Mouse (Mus musculus): ENCODE measurements at regions not wholly inside any gene's neighbourhood (a gene's known extent, or its start where the extent isn't known, plus 50 kb on each side); places are given as distances from the start of the nearest gene placed in this dataset.

DNA sequence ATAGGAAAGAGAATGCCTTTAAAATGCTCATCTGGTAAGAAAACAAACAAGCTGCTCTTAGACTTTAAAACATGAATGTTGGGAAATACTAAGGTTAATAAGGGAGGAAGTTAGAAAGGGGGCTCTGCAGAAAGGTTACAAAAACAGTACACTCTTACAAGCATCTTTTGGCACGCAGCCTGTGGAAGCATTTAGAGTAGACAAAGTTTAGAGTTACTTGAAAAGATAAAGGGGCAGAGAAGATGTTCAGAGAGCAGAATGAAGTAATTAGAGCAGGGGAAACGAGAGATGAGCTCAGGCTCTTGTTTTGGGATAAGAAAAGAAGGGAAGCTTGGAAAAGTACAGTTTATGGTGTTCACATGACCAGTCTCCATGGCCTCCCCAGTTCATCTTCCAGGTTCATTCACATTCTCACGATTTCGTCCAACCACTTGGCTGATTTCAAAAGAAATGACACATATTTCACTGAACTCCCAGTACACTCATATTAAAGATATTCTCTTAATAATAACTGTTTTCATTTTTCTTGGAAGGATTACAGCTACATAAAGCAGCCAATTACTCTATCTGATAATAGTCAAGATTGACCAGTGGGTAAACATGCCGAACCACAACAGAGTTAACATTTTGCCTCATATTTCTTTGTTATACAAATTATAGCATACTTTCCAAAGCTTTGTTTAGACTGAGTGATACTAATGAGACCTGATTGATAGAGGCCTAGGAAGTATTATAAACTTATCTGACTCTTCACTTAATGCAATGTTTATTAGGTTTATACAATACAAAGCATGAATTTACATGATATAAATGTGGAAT, 1404.2 kb upstream of the Zeb2 start:
- Histone ChIP-seq H3K4me1 (ENCODE audit: control insufficient read depth, insufficient read depth, low read length) (no peaks in the 10 kb centered on the region), H3K4me3 (replicated peaks; ENCODE audit: control insufficient read depth, low read depth, low read length) (no peak overlapping the region), H3K27ac (ENCODE audit: control insufficient read depth, insufficient read depth, low read depth, low read length, poor library complexity) (no peak overlapping the region)
- 79% methylated on average over 5 of the region's 5 CpGs for WGBS
- TF ChIP-seq POLR2A (IDR thresholded peaks at IDR 0.05; ENCODE audit: borderline replicate concordance, control insufficient read depth, low read depth, low read length) = no peak
- TF ChIP-seq CTCF (IDR thresholded peaks at IDR 0.05; ENCODE audit: control insufficient read depth, insufficient read depth, low read length) = no peak

DNA sequence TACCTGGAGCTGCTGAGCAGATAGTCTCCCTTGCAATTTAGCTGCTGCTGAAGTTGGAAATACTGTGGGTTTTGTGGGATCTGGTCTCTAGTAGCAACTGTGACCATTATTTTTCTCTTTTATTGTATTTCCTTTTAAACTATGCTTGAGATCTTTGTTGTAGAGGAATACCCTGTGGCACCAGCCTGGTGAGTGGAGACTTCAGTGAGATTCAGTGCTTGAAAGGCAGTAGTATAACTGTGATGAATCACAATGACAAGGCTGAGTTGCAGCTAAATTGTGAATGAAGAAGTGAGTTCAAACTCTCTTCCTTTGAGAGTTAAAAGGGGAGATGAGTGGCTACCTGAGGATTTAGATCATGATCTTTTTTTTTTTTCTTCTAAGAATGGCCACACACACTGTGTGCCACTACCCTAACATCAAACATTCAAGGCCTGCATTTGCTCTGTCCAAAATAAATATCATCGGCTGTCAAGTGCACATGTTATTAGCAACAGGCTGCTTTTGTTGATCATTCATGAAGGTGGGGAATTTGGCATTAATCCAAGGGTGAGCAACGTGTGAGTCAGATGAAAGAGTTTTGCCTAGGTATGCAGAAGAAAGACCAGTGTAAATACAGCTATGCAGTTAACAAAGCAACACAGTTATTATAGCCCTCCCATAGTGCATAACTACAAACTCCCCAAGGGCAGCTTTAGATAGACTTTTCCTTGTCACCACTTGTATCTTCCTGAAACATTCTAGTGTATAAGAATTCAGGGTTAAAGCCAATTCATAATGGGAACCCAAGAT, 1395.2 kb upstream of the Zeb2 start:
- Histone ChIP-seq H3K27ac (ENCODE audit: control insufficient read depth, insufficient read depth, low read depth, low read length, poor library complexity) (no peak overlapping the region), H3K4me3 (replicated peaks; ENCODE audit: control insufficient read depth, low read depth, low read length) (no peak overlapping the region), H3K4me1 (ENCODE audit: control insufficient read depth, insufficient read depth, low read length) (no peaks in the 10 kb centered on the region)
- TF ChIP-seq POLR2A (IDR thresholded peaks at IDR 0.05; ENCODE audit: borderline replicate concordance, control insufficient read depth, low read depth, low read length) = no peak
- TF ChIP-seq CTCF (IDR thresholded peaks at IDR 0.05; ENCODE audit: control insufficient read depth, insufficient read depth, low read length) = no peak
- WGBS = 70% methylated on average over 2 of the region's 2 CpGs

DNA sequence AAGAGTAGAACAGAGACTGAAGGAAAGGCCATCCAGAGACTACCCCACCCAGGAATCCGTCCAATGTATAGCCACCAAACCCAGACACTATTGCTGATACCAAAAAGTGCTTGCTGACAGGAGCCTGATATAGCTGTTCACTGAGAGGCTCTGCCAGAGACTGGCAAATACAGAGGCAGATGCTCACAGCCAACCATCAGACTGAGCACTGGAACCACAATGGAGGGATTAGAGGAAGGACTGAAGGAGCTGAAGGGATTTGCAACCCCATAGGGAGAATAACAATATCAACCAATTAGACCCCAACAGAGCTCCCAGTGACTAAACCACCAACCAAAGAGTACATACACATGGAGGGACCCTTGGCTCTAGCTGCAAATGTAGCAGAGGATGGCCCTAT, 1389.8 kb upstream of the Zeb2 start:
- WGBS = 65% methylated on average over 1 of the region's 1 CpGs
- Histone ChIP-seq H3K4me3 (replicated peaks; ENCODE audit: control insufficient read depth, low read depth, low read length) (no peak overlapping the region), H3K4me1 (ENCODE audit: control insufficient read depth, insufficient read depth, low read length) (no peaks in the 10 kb centered on the region), H3K27ac (ENCODE audit: control insufficient read depth, insufficient read depth, low read depth, low read length, poor library complexity) (no peak overlapping the region)
- no peak for TF ChIP-seq POLR2A (IDR thresholded peaks at IDR 0.05; ENCODE audit: borderline replicate concordance, control insufficient read depth, low read depth, low read length)
- no peak for TF ChIP-seq CTCF (IDR thresholded peaks at IDR 0.05; ENCODE audit: control insufficient read depth, insufficient read depth, low read length)

DNA sequence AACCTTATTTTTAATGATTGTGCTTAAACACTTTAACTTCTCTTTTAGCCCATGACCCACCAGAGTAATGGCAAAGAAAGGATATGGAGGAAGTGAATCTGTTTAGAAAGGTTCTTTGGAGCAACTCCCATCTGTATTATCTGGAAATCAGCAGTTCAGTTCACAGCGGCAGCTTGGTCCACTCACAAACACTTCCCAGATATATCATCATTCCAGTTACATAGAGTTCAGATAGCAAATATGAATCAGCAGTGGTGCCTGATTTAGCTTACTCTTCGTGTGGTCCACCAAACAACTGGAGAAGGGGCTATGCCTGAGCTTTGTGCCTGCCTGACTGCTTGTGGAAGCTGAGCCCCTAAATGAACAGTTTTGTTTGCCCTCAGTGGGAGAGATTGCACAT, 1385.9 kb upstream of the Zeb2 start:
- Histone ChIP-seq H3K4me3 (replicated peaks; ENCODE audit: control insufficient read depth, low read depth, low read length) (no peak overlapping the region), H3K4me1 (ENCODE audit: control insufficient read depth, insufficient read depth, low read length) (no peaks in the 10 kb centered on the region), H3K27ac (ENCODE audit: control insufficient read depth, insufficient read depth, low read depth, low read length, poor library complexity) (no peak overlapping the region)
- WGBS = 80% methylated on average over 2 of the region's 2 CpGs
- TF ChIP-seq POLR2A (IDR thresholded peaks at IDR 0.05; ENCODE audit: borderline replicate concordance, control insufficient read depth, low read depth, low read length) (no peak), CTCF (IDR thresholded peaks at IDR 0.05; ENCODE audit: control insufficient read depth, insufficient read depth, low read length) (no peak)

DNA sequence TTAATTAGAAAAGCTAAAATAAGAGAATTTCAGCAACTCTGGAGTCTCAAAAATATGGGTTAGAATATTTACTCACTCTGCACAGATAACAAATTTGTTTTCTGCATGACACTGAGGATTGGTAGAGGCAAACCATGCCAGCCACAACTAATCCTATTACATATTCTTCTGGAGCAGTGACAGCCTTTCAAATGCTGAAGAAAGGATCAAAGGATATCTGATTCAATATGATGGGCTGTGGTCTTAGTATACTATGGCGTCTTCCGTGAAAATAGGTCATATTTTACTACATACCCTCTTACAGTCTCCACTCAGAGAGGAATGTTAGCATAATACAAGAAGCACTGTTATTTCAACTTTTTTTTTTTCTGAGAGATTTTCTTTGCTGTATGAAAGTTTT, 1375.1 kb upstream of the Zeb2 start:
- WGBS = 89% methylated on average over 2 of the region's 2 CpGs
- H3K4me1 ChIP-seq (ENCODE audit: control insufficient read depth, insufficient read depth, low read length) = no peaks in the 10 kb centered on the region
- H3K27ac ChIP-seq (ENCODE audit: control insufficient read depth, insufficient read depth, low read depth, low read length, poor library complexity) = no peak overlapping the region
- TF ChIP-seq POLR2A (IDR thresholded peaks at IDR 0.05; ENCODE audit: borderline replicate concordance, control insufficient read depth, low read depth, low read length) = no peak
- TF ChIP-seq CTCF (IDR thresholded peaks at IDR 0.05; ENCODE audit: control insufficient read depth, insufficient read depth, low read length) = no peak
- no peak overlapping the region for H3K4me3 ChIP-seq (replicated peaks; ENCODE audit: control insufficient read depth, low read depth, low read length)

DNA sequence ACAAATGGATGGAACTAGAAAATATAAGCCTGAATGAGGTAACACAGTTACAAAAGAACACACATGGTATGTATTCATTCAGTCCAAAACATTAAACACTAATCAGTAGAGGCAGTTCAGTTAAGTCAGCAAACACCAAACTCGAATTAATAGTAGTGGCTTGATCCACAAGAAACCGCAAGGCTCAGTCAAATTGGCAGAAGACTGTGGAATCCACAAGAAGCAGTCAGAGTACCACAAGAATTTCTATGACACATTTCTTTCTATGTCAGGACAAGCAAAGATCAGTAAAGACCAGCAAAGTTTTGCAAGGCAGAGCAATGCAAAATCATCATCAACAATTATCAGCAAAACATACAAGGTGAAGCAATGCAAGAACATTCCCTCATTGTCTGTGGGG, 1373.9 kb upstream of the Zeb2 start:
- TF ChIP-seq CTCF (IDR thresholded peaks at IDR 0.05; ENCODE audit: control insufficient read depth, insufficient read depth, low read length) = no peak
- no peak for TF ChIP-seq POLR2A (IDR thresholded peaks at IDR 0.05; ENCODE audit: borderline replicate concordance, control insufficient read depth, low read depth, low read length)
- H3K4me1 ChIP-seq (ENCODE audit: control insufficient read depth, insufficient read depth, low read length) = no peaks in the 10 kb centered on the region
- no peak overlapping the region for H3K27ac ChIP-seq (ENCODE audit: control insufficient read depth, insufficient read depth, low read depth, low read length, poor library complexity)
- H3K4me3 ChIP-seq (replicated peaks; ENCODE audit: control insufficient read depth, low read depth, low read length) = no peak overlapping the region
- WGBS = 89% methylated on average over 2 of the region's 2 CpGs

DNA sequence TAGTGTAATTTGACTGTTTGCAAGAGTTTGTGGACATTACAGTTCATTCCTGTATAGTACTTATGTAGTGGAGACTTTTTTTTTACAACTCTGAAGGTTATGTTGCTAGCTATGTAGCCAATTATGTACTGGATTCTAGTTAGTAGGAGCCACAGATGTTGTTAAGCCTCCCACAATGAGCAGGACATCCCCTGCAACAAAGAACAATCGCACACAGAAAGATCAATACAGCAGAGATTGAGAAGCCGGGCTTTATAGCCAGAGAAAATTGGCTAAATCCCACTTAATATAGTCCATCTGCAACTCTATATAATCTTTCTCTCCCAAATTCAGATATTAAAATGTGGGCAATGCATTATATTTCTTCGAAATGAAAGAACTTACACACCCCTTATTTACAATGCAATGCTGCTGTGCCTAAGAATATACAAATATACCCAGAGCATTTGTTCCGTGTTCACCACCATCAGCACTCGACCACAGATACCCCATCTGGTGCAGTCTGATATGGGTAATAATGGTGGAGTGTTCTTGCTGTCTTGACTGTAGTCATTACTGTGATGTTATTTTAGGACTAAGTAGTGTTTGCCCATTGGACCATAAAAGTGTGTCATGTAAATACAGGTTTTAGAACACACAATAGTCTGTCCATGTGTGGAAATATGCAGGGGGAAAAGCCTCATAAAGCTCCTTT, 1351.9 kb upstream of the Zeb2 start:
- H3K4me3 ChIP-seq (replicated peaks; ENCODE audit: control insufficient read depth, low read depth, low read length) = no peak overlapping the region
- 76% methylated on average over 5 of the region's 5 CpGs for WGBS
- H3K4me1 ChIP-seq (ENCODE audit: control insufficient read depth, insufficient read depth, low read length) = no peaks in the 10 kb centered on the region
- no peak for TF ChIP-seq POLR2A (IDR thresholded peaks at IDR 0.05; ENCODE audit: borderline replicate concordance, control insufficient read depth, low read depth, low read length)
- TF ChIP-seq CTCF (IDR thresholded peaks at IDR 0.05; ENCODE audit: control insufficient read depth, insufficient read depth, low read length) = no peak
- no peak overlapping the region for H3K27ac ChIP-seq (ENCODE audit: control insufficient read depth, insufficient read depth, low read depth, low read length, poor library complexity)

DNA sequence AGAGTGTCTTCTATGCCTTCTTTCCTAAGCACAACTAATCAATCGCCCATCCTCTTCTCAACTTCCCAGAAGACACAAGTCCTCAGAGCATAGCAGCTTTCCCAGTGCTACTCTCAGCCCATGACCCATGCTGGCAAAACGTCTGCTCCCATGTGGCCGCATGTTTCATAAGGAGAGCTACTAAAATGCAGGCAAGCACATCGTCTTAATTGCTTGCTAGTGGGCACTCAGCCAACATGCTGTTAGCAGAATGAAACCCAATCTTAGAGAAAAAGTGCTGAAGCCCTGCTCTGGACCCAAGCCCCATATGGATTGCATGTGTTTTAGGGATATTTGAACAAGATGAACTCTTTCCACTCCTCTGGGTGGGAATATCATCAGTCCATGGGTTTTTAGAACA, 1348.2 kb upstream of the Zeb2 start:
- no peak for TF ChIP-seq CTCF (IDR thresholded peaks at IDR 0.05; ENCODE audit: control insufficient read depth, insufficient read depth, low read length)
- no peak for TF ChIP-seq POLR2A (IDR thresholded peaks at IDR 0.05; ENCODE audit: borderline replicate concordance, control insufficient read depth, low read depth, low read length)
- no peak overlapping the region for H3K27ac ChIP-seq (ENCODE audit: control insufficient read depth, insufficient read depth, low read depth, low read length, poor library complexity)
- H3K4me3 ChIP-seq (replicated peaks; ENCODE audit: control insufficient read depth, low read depth, low read length) = no peak overlapping the region
- 65% methylated on average over 4 of the region's 4 CpGs for WGBS
- no peaks in the 10 kb centered on the region for H3K4me1 ChIP-seq (ENCODE audit: control insufficient read depth, insufficient read depth, low read length)
